Mouse (Mus musculus): ENCODE measurements around the gene Gsg1l. TPM values are rescaled to one million over a fixed set of nuclear protein-coding genes. Genes with fewer than 3 reads are reported as not detected.

The Gsg1l gene
- polyA plus RNA-seq, 1 experiment from 2014 or later, result 6.4 TPM

DNA sequence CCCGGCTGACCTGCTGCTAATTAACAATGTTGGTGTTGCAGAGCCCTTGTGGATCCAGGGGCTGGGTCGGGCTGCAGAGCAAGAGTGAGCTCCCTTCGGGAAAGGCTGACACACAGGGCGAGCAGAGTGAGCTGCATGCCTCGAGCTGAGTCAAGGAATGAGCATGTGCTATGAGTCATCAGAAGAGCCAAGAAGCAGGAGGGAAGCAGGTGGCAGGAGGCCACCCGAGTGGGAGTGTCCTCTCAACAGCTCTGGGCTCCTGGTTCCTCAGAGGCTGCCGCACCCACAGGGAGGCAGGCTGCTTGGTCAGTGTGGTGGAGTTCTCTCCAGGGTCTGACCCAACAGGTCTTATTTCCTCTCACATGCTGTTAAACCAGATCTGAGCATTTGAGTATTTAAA is 183.2 kb downstream of the Gsg1l start:
- Histone ChIP-seq H3K9me3 (replicated peaks; ENCODE audit: control insufficient read depth, low read length) (no peaks in the 10 kb centered on the region), H3K4me3 (ENCODE audit: low read depth, low read length) (no peak overlapping the region), H3K9ac (ENCODE audit: low read depth, low read length) (no peak overlapping the region), H3K4me1 (ENCODE audit: control insufficient read depth, insufficient read depth, low read length) (peaks cover 10% of the 10 kb centered on the region; the same call in 1 of the 2 replicates), H3K36me3 (ENCODE audit: control insufficient read depth, insufficient read depth, low read length) (no peaks in the 10 kb centered on the region), H3K27me3 (ENCODE audit: control insufficient read depth, insufficient read depth, low read length) (no peaks in the 10 kb centered on the region), H3K27ac (ENCODE audit: low read depth, low read length) (no peak overlapping the region), H3K4me2 (no peak overlapping the region)
- WGBS (ENCODE audit: insufficient replicate concordance), result 23% methylated on average over 7 of the region's 7 CpGs
- ATAC-seq (replicated peaks; ENCODE audit: insufficient number of reproducible peaks, low FRiP score, low TSS enrichment), result 0 out of 2 replicates have a peak, but pooled peaks have one; percentile 63

DNA sequence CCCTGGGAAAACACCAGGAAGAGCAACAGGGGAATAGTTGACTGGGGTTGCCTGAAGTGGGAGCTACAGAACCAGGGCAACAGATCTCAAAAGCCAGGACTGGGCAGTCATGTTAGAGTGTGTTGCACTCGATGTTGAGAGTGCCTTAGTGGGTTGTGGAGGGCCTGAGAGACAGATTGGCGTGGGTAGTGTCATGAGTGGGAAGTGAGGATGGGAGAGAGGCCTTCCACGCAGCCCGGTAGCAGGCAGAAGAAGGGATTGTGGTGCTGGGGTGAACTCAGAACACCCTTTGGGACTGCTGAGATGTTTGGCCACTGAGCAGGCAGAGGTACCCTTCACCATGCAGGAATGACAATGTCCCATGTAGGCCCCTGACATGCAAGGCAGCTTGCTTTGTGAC is 185.2 kb downstream of the Gsg1l start:
- Histone ChIP-seq H3K36me3 (ENCODE audit: control insufficient read depth, insufficient read depth, low read length) (no peaks in the 10 kb centered on the region), H3K27ac (ENCODE audit: low read depth, low read length) (no peak overlapping the region), H3K27me3 (ENCODE audit: control insufficient read depth, insufficient read depth, low read length) (no peaks in the 10 kb centered on the region), H3K4me1 (ENCODE audit: control insufficient read depth, insufficient read depth, low read length) (peaks cover 10% of the 10 kb centered on the region; the same call in 1 of the 2 replicates), H3K4me3 (ENCODE audit: low read depth, low read length) (no peak overlapping the region), H3K9me3 (replicated peaks; ENCODE audit: control insufficient read depth, low read length) (no peaks in the 10 kb centered on the region), H3K9ac (ENCODE audit: low read depth, low read length) (no peak overlapping the region), H3K4me2 (no peak overlapping the region)
- no peak for ATAC-seq (replicated peaks; ENCODE audit: insufficient number of reproducible peaks, low FRiP score, low TSS enrichment)
- WGBS (ENCODE audit: insufficient replicate concordance), result 83% methylated on average over 4 of the region's 4 CpGs

DNA sequence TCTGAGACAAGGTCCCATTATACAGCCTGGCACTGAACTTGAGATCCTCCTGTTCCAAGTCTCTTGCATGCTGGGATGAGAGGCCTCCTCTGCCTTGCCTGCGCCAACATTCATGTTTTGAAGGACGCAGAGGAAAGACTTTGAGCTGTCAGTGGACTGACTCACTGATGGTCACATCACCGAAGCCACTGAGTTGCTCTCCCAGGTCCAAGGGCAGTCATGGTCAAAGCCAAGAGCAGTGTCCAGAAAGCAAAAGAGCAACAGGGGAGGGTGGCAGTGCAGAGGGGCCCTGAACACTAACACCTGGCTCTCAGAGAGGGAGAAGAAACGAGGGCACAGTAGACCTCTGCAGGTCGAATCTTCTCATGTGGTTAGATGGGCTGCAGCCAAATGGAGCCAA is 188.6 kb downstream of the Gsg1l start:
- Histone ChIP-seq H3K4me2 (no peak overlapping the region), H3K9ac (ENCODE audit: low read depth, low read length) (no peak overlapping the region), H3K4me3 (ENCODE audit: low read depth, low read length) (no peak overlapping the region), H3K36me3 (ENCODE audit: control insufficient read depth, insufficient read depth, low read length) (no peaks in the 10 kb centered on the region), H3K27ac (ENCODE audit: low read depth, low read length) (no peak overlapping the region), H3K4me1 (ENCODE audit: control insufficient read depth, insufficient read depth, low read length) (no peaks in the 10 kb centered on the region), H3K27me3 (ENCODE audit: control insufficient read depth, insufficient read depth, low read length) (no peaks in the 10 kb centered on the region), H3K9me3 (replicated peaks; ENCODE audit: control insufficient read depth, low read length) (no peaks in the 10 kb centered on the region)
- no peak for ATAC-seq (replicated peaks; ENCODE audit: insufficient number of reproducible peaks, low FRiP score, low TSS enrichment)
- 90% methylated on average over 5 of the region's 5 CpGs for WGBS (ENCODE audit: insufficient replicate concordance)

DNA sequence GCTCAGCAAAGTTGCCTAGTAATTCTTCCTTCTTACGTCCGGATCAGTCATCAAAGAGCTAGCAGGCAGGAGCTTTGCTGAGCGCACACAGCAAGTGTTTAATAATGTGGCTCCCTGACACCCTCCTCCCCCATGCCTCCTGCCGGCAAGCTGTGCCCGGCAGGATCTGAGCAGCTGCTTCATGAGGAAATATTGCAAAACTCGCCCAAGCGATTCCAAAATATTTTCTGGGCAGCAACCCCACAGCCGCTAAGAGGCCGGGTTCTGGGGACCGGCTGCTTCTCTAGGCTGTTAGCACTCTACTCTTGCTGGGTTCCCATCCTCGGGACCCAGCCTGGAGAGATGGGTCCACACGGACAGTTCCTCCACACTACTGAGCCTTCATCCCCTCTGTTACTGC is 193.8 kb downstream of the Gsg1l start:
- Histone ChIP-seq H3K27me3 (ENCODE audit: control insufficient read depth, insufficient read depth, low read length) (peaks cover 3% of the 10 kb centered on the region), H3K4me1 (ENCODE audit: control insufficient read depth, insufficient read depth, low read length) (0 out of 2 replicates have a peak, but pooled peaks cover 2% of the 10 kb centered on the region), H3K9ac (ENCODE audit: low read depth, low read length) (no peak overlapping the region), H3K4me3 (ENCODE audit: low read depth, low read length) (no peak overlapping the region), H3K9me3 (replicated peaks; ENCODE audit: control insufficient read depth, low read length) (no peaks in the 10 kb centered on the region), H3K27ac (ENCODE audit: low read depth, low read length) (no peak overlapping the region), H3K4me2 (no peak overlapping the region), H3K36me3 (ENCODE audit: control insufficient read depth, insufficient read depth, low read length) (no peaks in the 10 kb centered on the region)
- 68% methylated on average over 12 of the region's 12 CpGs for WGBS (ENCODE audit: insufficient replicate concordance)
- no peak for ATAC-seq (replicated peaks; ENCODE audit: insufficient number of reproducible peaks, low FRiP score, low TSS enrichment)

DNA sequence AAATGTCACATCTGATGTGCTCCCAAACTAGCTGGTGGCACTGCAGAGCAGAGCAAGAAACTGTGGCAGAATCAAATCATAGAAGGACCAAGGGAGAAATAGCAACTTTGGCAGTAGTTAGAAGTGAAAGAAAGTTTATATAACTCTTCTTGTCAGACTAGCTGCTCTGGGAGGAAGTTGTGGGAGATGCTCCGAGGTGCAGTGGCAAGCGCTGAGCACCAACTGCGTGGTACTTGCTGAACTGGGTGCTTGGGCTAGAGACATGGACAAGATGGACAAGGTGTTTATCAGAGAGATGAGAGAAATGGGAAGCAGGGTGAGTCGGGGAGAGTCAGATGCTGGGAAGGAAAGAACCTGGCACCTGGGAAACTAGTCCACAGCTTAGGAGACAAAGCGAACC is 194.4 kb downstream of the Gsg1l start:
- WGBS (ENCODE audit: insufficient replicate concordance), result 78% methylated on average over 5 of the region's 5 CpGs
- no peak overlapping the region for H3K4me3 ChIP-seq (ENCODE audit: low read depth, low read length)
- ATAC-seq (replicated peaks; ENCODE audit: insufficient number of reproducible peaks, low FRiP score, low TSS enrichment), result no peak

DNA sequence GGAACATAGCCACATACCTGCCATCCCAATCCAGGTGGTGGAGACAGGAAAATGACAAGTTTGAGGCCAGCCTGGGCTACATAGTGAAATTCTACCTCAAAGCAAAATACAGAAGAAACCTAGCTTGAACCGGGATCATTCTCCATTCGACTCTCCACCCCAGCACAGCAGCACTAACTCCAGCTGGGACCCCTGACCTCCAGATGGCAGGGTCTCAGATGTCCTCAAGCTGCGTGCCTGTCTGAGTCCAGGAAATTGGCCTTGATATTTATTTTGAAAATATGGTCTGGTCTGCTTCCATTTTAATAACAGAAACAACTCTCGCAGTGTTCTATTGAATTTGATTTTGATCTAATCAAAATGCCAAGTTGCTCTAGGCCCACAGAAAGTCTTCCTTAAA is 195.1 kb downstream of the Gsg1l start:
- Histone ChIP-seq H3K4me1 (ENCODE audit: control insufficient read depth, insufficient read depth, low read length) (0 out of 2 replicates have a peak, but pooled peaks cover 2% of the 10 kb centered on the region), H3K36me3 (ENCODE audit: control insufficient read depth, insufficient read depth, low read length) (no peaks in the 10 kb centered on the region), H3K9ac (ENCODE audit: low read depth, low read length) (no peak overlapping the region), H3K27me3 (ENCODE audit: control insufficient read depth, insufficient read depth, low read length) (peaks cover 3% of the 10 kb centered on the region), H3K27ac (ENCODE audit: low read depth, low read length) (no peak overlapping the region), H3K4me3 (ENCODE audit: low read depth, low read length) (no peak overlapping the region), H3K4me2 (no peak overlapping the region), H3K9me3 (replicated peaks; ENCODE audit: control insufficient read depth, low read length) (no peaks in the 10 kb centered on the region)
- WGBS (ENCODE audit: insufficient replicate concordance), result 64% methylated on average over 4 of the region's 4 CpGs
- ATAC-seq (replicated peaks; ENCODE audit: insufficient number of reproducible peaks, low FRiP score, low TSS enrichment), result no peak

More for the DNA sequence above, 194.4 kb downstream of the Gsg1l start:
- no peak overlapping the region for H3K27ac ChIP-seq (ENCODE audit: low read depth, low read length)
- no peak overlapping the region for H3K9ac ChIP-seq (ENCODE audit: low read depth, low read length)
- 0 out of 2 replicates have a peak, but pooled peaks cover 2% of the 10 kb centered on the region for H3K4me1 ChIP-seq (ENCODE audit: control insufficient read depth, insufficient read depth, low read length)
- no peak overlapping the region for H3K4me2 ChIP-seq
- H3K9me3 ChIP-seq (replicated peaks; ENCODE audit: control insufficient read depth, low read length), result no peaks in the 10 kb centered on the region
- H3K27me3 ChIP-seq (ENCODE audit: control insufficient read depth, insufficient read depth, low read length), result peaks cover 3% of the 10 kb centered on the region
- no peaks in the 10 kb centered on the region for H3K36me3 ChIP-seq (ENCODE audit: control insufficient read depth, insufficient read depth, low read length)

DNA sequence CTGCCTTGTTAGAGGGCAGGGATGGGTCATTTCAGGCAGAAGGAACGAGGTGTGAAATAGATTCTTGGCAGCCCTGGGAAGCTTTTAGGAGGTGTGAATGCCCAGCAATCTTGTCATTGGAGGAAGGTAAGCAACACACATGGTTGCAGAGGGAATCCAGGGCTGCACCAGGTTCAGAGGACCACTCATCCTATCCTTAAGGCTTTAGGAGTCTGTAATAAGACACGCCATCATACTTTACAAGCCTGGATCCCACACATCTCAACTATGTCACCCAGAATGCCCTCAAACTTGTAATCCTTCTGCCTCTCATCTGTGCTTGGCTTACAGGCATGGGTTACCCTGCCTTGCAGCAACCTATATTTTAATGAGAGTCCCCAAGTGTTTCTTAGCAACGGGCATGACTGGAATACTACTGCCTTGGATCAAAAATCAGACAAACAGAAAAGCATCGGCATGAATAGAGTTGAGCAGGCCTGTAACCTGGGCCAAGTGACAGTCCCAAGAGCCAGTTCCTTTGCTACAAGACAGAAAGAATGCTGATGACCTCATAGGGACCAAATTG is 196.0 kb downstream of the Gsg1l start:
- H3K9ac ChIP-seq (ENCODE audit: low read depth, low read length), result no peak overlapping the region
- 64% methylated on average over 4 of the region's 4 CpGs for whole genome bisulfite sequencing (ENCODE audit: insufficient replicate concordance)
- no peak overlapping the region for H3K4me2 ChIP-seq
- no peaks in the 10 kb centered on the region for H3K9me3 ChIP-seq (replicated peaks; ENCODE audit: control insufficient read depth, low read length)
- H3K27me3 ChIP-seq (ENCODE audit: control insufficient read depth, insufficient read depth, low read length), result peaks cover 3% of the 10 kb centered on the region
- no peak overlapping the region for H3K27ac ChIP-seq (ENCODE audit: low read depth, low read length)
- H3K4me3 ChIP-seq (ENCODE audit: low read depth, low read length), result no peak overlapping the region
- H3K4me1 ChIP-seq (ENCODE audit: control insufficient read depth, insufficient read depth, low read length), result 0 out of 2 replicates have a peak, but pooled peaks cover 2% of the 10 kb centered on the region
- H3K36me3 ChIP-seq (ENCODE audit: control insufficient read depth, insufficient read depth, low read length), result no peaks in the 10 kb centered on the region
- no peak for ATAC-seq (replicated peaks; ENCODE audit: insufficient number of reproducible peaks, low FRiP score, low TSS enrichment)

DNA sequence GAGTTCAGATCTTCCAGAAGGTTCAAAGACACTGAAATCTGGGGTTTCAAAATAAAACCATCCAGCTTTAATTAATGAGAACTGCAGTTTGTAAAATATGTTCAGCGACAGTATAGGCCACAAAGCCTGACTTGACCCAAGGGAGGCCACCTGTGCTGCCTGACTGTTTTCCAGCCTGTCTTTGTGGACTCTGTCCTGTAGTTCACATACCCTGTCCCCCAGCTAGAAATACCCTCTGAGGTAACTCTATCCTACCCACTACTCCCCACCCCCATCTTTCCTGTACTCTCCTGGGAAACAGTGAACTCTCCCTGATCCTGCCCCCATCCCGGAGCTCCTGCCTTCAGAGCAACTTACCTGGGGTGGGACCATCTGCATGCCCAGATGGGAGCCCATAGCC is 199.0 kb downstream of the Gsg1l start:
- Histone ChIP-seq H3K4me3 (ENCODE audit: low read depth, low read length) (no peak overlapping the region), H3K27ac (ENCODE audit: low read depth, low read length) (no peak overlapping the region), H3K36me3 (ENCODE audit: control insufficient read depth, insufficient read depth, low read length) (no peaks in the 10 kb centered on the region), H3K4me1 (ENCODE audit: control insufficient read depth, insufficient read depth, low read length) (0 out of 2 replicates have a peak, but pooled peaks cover 4% of the 10 kb centered on the region), H3K27me3 (ENCODE audit: control insufficient read depth, insufficient read depth, low read length) (peaks cover under 1% of the 10 kb centered on the region; the same call in 1 of the 2 replicates), H3K9ac (ENCODE audit: low read depth, low read length) (no peak overlapping the region), H3K9me3 (replicated peaks; ENCODE audit: control insufficient read depth, low read length) (no peaks in the 10 kb centered on the region), H3K4me2 (no peak overlapping the region)
- ATAC-seq (replicated peaks; ENCODE audit: insufficient number of reproducible peaks, low FRiP score, low TSS enrichment), result no peak
- WGBS (ENCODE audit: insufficient replicate concordance), result 75% methylated on average over 2 of the region's 2 CpGs

DNA sequence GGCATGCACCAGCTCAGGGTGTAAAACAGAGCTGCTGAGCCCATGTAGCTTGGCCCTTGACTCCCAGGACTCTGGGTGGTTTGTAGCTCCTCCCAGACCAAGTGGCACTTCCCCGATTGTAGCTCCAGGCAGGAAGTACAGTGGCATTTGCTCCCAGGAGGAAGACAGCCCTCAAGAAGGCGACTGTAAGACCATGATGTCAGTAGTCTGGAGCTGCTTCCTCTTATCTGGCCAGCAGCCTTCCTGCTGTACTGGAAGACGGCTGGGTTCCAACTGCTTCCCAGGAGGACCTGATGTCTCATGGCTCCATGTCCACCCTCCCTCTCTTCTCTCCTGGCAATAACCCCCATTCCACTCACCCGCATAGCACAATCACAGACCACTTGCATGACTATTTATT is 204.2 kb downstream of the Gsg1l start:
- Histone ChIP-seq H3K9me3 (replicated peaks; ENCODE audit: control insufficient read depth, low read length) (no peaks in the 10 kb centered on the region), H3K27ac (ENCODE audit: low read depth, low read length) (no peak overlapping the region), H3K4me3 (ENCODE audit: low read depth, low read length) (no peak overlapping the region), H3K27me3 (ENCODE audit: control insufficient read depth, insufficient read depth, low read length) (no peaks in the 10 kb centered on the region), H3K36me3 (ENCODE audit: control insufficient read depth, insufficient read depth, low read length) (no peaks in the 10 kb centered on the region), H3K4me2 (no peak overlapping the region), H3K9ac (ENCODE audit: low read depth, low read length) (no peak overlapping the region), H3K4me1 (ENCODE audit: control insufficient read depth, insufficient read depth, low read length) (peaks cover 14% of the 10 kb centered on the region)
- 33% methylated on average over 4 of the region's 4 CpGs for whole genome bisulfite sequencing (ENCODE audit: insufficient replicate concordance)
- ATAC-seq (replicated peaks; ENCODE audit: insufficient number of reproducible peaks, low FRiP score, low TSS enrichment), result no peak

Measured in heart, embryonic 11.5 days (tissue).